Mouse (Mus musculus) fibroblast of lung, adult 2 months (primary cell): ENCODE measurements at regions not wholly inside any gene's neighbourhood (a gene's known extent, or its start where the extent isn't known, plus 50 kb on each side); places are given as distances from the start of the nearest gene placed in this dataset.

Source experiments
- DNase-seq: peaks from one replicate; pipeline ENCODE4 v3.0.0-alpha.2; 2011; ENCODE audit warnings: low read depth

DNA sequence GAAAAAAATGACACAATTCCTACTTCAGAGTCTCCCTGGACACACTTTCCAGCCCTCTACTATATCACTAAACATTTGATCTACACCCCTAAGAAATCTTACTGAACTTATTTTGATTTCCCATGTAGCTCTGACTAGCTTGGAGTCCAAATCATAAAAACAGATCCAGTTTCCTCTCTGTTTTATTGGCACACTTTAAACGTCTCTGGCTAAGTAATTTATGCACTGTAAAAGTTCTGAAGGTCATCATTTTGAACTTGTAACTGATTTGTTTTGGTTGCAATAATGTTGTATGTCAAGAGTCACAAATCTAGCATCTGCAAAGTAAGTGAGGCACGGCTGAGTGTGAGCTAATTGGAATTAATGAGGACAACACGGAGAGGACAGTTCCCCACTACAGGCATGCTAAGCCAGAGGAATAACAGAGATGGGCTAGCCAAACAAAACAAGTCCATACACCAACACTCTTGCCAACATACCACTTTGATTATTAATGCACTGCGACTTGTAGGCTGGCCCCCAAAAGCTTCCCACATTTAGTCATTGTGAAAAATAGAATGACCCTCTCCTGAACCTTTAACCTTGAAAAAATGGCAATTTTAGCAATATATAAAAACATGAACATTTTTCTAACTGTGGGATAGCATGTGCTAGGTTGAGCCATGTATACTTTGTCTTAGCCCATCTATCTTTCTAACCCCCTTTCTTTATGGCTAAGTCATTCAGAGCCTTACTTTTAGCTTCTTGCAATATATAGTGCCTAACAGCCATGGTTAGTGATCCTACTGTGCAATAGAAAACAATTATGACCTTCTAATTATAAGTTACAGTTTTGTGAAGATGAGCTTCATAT is 399.3 kb upstream of the Mpdz start:
- DNase-seq = peak; percentile 27

DNA sequence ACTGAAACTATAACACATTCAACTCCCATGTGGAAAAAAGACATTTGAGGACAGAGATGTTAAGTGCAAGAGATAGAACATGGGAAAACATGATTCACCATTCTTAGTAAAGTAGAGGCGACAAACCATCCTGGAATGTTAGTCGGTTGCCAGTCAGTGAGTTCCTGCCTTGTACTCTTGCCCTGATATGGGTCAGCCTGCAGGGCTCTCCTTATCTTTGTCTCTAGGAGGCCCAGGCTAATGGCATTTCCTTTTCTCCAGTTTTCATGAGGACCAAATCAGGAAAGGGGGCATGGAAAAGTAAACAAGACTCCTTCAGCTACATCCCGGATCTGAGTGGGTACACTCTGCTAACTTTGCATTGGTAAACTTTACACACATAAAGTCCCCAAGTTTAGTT is 387.4 kb upstream of the Mpdz start:
- DNase-seq = no peak

DNA sequence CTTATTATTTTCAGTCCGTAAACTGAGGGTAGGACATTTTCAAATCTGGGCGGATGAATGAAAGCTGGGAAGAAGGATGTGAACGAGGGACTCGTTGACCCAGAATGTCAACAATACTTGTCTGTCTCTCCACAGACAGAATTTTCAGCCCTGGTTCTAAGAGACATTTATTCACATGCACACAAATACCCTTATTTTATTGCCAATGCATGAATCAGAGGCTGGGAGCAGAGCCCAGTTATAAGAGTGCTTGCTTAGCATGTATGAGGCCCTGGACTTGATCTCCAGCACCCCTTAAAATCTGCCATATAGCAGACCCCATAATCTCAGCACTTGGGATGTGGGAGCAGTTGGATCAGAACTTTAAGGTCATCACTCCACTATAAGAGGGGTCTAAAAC is 384.8 kb upstream of the Mpdz start:
- peak; percentile 67 for DNase-seq

DNA sequence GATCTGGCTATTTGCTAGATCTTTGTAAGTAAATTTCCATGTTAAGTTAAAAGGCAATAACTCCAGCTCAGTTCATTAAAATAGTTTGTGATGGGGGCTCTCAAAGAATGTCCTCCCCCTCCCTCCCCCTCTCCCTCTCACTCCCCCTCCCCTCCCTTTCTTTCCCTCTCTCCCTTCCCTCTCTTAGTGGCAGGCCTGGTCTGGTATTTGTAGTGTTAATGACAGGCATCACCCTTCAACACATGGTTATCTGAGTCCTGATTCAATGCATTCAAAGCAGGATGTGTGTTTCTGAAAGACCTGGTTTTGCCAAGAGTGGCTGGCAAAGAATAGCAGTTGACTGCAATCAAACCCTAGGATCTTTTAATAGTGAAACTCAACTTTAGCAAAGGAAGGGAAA is 383.4 kb upstream of the Mpdz start:
- no peak for DNase-seq

DNA sequence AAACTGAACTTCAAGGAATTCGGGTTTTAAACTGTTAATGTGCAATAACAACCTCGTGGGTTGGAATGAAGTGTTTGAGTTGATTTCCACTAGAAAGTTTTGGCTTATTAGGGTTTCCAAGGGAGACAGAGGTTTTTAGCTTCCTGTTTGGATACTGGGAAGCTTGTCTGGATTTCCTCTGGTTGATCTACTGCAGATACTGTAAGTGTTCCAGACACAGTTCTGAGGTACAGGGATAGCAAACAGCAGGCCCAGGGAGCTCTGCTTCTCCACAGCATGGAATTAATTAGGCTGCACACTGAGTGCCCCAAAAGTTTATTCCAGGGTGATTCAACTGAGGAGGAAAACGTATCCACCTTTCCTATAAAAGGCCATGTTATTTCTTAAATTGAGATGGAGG is 381.0 kb upstream of the Mpdz start:
- DNase-seq = no peak

DNA sequence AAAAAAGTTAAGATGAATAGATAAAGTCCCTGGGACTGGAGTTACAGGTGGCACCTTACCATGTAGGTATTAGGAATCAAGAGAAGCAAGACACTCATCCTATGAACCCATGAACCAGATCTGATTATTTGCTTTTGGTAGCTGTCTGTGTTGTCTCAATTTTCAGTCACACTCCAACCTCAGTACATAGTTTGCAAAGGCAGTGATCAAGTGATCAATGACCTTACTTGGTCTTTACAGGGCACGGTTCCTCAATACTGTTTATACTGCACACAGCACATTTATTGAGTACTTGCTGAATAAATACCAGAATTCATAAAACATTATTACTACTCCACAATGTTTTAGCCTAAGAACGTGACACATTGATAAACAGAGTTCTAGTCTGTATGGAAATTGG is 346.7 kb upstream of the Mpdz start:
- DNase-seq = no peak

DNA sequence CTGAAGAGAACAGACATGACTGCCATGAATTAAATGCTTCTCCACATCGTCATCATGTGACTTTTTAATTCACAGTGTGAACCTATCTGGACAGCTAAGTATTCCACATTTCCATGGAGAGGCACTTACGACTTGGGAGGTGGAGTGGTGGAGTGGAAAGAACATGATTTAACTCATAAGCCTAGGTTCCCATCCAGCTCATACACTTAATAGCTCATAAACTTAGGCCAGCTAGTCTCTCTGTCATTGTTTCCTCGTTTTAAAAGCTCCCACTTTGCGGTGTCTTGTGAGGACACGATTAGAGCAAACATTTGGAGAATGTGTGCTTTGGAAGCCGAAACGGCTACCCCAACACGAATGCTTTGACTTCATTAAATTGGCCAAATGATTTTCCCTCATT is 346.0 kb upstream of the Mpdz start:
- no peak for DNase-seq

DNA sequence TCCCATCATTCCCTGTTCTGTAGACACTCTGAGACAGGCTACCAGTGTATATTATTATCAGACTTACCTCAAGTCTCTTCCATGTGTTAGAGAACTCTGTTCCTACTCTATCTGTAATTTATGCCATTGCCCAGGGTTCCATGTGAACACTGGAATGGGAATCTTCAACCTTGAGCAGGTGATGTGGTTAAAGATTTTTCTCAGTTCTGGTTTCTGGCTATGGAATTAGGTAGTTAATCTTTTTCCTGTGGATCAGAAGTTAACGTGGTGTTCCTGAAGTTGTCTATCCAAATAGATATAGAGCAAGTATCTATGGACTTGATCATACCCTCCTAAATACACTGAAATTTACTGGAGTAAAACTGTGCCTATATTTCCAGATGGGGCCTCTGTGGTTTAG is 339.4 kb upstream of the Mpdz start:
- DNase-seq = no peak

DNA sequence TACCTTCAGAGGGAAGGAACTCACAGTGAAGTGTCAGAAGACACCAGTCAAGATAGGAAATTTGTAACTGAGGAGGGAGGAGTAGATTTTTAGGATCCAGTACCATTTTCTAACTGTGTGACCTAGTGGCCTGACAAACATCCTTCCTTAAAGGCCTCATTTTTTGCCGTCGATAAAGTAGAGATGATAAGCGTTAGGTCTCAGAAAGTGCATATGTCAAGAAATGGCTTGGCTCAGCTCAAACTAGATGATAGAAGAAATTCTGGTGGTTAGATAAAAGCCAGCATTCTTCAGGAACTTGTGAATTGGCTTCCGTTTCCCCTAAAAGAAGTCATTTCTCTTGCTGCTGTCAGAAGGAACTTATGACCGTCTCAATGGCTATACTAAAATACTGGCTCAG is 324.1 kb upstream of the Mpdz start:
- no peak for DNase-seq

DNA sequence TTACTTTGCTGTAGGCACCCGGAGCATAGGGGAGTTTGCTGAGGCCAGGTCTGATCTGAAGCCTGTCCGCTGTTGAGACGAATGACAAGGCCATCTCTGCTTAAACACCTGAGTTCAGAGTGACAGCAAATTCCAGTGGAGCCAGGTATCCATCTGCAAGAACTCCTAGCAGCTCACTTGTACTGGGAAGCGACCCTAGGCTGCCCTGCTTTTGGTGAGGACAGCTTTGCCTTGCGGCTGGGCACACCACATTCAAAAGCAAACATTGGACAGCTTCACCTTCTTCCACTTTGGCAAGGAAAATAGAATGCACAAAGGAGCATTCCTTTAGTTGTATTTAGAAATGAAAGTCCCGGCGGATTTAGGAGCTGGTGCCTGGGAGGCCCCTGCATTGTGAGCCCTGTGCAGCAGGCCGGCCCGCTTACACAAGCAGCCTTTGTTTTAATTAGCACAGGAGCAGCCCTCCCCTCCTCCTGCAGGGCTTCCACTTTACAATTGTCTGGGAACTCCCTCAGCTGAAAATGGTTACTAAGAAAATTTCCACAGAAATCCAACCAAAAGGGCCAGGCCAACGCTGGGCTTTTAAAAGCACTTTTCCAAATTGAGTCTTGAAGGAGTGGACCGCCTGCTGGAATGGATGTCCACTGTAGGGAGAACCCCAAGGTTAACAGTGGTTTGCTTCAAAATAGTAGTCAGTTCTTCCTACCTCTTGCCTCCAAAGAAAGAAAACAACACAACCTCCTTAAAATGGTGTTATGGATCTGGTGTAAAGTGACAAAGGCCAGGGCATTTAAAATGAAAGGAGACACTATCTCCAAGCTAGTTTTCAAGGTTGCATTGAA is 321.6 kb upstream of the Mpdz start:
- DNase-seq = no peak

DNA sequence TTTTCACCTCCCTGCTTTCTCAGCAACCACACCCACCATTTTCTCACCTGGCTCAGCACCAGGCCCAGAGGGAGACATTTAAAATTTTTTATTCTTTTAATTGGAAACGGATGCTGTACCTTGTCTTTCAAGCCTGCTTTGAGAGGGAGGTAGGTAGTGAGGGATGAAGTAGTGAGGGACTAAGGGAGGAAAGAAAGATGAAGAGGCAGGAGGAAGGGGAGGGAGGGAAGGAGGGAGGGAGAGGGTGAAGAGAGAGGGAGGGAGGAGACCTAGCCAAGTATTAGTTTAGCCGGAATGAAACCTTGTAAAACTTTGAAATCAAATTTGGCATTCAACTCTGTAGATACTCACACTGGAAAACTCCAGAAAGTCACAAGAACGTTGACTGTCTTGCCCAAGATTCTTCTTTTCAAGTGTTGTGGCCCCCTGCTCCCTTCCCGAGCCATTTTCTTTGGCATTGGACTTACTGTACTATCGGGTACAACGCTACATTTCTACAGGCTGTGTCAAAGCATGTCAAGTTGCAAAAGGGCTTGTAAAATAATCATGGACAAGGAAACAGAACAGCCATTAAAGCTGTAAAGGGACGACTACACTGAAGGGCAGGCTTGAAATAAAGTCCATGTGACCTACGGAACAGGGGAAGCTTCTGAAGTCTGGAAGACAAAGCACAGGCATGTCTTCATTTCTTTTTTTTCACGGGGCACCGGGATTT is 320.9 kb upstream of the Mpdz start:
- DNase-seq = no peak

DNA sequence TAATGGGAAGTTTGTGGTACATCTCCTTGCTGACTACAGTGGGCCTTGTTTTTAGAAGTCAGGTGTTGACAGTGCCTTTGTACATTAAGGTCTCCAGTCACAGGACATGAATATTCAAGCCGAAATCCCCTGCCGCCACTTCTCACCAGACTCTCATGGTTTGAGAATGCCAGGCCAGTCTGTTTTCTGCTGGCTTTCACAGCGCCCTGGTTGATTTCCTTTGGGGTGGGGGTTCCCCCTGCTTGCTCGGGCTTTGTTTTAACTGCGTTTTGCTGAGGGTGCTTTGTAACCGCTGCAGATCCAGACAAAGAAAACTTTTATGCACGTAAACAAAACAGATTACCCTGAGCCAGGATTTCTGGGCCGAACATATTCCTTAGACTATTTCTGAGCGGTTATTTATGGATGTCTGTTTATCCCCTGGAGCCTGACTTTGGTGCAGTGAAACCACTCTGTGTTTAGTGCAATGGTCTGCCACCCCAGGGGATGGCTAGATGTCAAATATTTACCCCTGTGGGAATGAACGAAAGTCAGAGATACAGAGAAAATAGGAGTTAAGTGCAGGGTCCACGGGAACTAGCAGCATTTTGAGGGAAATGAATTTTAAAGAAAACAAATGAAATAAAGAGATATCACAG is 320.1 kb upstream of the Mpdz start:
- DNase-seq = no peak

DNA sequence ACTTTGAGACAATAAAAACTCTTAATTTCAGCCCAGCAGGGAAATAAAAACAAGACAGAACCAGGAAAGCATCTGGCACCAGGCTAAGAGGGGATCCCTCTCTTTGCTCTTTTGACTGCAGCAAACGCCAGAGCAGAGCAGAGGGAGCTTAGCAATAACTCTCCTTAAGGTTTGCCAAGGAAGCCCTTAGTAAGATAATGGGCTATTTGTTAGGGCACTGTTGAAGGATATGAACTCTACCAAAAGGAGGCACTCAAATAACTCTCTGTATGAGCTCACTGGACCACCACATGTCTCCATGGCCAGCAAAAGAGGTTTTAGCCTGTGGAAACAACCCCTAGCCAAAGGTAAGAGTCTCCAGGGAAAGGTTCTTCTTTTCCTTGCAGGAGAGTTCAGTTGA is 315.3 kb upstream of the Mpdz start:
- no peak for DNase-seq

DNA sequence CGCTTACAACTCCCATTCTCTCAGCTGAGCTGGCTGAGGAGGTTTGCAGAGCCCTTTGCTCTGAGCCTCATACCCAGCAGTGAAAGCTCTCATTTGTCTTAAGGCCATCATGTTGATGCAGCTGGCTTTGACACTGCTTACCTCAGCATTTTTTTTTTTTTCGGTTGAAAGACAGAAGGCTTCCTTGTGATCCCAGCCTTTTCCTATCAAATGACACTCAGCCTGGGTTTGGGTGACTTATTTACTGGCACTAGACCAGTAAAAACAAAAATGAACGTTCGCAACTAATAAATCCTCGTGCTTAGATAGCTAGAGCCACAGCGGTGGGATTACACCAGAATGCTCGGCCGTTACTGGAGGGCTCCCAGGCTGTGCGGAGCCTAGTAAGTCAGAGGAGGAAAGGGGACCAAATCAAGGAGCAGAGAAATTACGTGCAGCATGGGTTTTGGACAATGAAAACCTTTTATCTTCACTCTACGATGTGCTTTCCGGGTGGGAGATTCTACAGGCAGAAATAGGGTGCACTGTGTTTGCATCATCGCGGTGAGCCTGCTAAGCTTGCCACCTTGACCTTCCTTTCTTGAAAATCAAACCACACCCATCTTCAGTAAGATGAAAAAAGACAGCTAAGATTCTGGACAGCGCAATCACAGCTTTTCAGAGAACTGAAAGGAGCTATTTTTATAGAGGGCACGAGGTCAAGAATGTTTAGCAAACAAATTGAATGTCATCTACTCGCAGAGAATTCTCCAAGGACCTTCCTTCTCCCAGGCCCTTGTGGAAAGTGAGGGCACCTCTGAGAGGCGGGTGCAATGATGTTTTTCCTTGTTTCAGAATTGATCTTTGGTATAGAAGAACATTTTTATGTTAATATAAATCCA is 302.3 kb upstream of the Mpdz start:
- DNase-seq = no peak

DNA sequence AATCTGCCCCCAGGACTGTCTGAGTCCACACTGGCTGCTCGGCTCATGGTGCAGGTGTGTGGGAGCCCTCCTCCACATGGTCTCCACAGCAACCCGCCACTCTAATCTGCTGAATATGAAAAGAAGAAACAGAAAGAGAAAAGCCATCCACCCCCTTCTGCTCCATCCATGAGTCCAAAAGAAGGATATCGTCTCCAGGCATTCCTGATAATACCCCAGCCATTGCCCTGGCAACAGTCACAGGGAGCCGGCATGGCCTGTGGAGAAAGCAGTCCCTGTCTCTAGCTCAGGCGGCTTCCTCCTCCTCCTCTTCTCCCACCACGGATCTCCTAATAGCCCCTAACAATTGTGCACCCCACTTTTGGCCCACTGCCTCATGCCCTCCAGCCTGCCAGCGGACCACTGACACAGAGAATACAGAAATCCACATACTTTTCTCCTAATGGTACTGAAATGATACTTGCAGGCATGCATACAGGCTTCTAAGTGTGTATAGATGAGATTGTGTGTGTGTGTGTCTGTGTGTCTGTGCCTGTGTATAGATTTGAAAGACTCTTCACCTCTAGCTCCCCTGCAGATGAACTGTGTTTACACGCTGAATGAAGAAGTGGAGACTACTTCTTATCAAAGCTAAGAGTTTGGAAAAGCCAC is 301.5 kb upstream of the Mpdz start:
- no peak for DNase-seq

DNA sequence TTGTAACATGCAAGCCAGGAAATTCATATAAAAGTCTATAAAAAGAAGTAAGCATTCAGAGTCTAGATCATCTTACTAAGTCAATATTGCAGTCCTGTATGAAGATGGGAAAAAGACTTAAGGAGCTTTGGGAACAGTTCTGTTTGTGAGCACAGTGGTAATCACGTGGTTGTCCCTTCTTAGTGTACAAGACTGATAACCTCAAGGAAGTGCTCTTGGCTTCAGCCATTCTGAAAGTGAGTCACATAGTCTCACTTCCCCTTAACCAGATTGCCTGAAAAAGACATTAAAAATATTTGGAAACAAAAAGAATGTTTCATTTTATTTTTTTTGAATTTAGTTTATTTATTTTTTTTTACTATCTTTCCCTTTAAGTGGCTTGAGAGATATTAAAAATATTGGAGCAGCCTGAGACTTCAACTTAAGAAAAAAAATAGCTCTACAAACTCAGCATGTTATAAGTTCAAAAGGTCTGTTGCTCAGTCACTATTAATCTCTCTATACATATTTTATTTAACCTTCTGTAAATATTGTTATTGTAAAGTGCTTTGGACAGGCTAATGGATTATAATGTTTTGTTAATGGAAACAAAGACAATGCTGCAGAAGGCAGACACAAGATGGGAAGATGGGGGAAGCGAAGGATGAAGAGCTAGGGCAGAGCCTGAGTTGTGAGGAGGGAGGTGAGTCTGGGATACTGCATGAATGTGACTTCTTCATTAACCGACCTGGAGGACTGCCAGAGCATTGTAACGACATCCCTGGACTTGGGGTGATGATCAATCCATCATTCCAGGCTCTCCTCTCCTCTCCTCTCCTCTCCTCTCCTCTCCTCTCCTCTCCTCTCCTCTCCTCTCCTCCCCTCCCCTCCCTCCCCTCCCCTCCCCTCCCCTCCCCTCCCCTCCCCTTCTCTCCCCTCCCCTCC is 300.2 kb upstream of the Mpdz start:
- no peak for DNase-seq

DNA sequence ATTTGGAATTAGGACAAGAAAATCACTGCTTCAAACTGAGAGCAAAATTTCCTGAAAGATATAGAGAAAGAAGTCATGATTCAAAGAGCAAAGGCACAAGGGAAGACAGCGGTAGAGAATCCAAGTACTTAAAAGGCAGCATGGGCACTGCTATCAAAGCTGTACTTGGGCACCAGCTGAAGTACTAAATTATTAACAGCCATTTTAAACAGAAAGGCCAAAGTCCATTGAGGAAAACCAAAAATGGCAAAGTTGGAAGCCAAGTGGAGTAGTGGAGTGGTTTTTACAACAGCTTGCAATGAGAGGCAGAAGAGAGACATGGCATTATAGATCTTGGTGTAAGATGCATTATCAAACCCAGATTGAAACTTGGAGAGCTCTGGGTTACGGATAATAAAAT is 291.8 kb upstream of the Mpdz start:
- DNase-seq = no peak

DNA sequence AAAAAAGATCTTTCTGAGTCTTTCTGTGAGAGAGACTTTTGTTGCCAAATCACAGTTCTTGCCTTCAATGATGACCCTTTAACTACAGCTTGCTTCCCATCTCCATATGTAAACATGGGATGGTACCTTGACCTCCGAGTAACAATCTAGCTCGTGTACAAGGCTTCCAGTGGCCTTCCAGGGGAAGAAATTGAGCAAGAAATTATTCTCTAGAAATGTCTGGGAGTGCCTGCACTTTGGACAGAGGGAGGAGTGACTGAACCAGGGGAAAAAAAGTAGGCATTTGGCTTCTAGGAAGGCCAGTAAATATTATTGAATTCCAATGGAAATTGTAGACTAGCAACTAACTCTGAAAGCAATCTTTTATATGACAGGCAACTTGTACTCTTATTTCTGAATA is 287.8 kb upstream of the Mpdz start:
- DNase-seq = no peak

DNA sequence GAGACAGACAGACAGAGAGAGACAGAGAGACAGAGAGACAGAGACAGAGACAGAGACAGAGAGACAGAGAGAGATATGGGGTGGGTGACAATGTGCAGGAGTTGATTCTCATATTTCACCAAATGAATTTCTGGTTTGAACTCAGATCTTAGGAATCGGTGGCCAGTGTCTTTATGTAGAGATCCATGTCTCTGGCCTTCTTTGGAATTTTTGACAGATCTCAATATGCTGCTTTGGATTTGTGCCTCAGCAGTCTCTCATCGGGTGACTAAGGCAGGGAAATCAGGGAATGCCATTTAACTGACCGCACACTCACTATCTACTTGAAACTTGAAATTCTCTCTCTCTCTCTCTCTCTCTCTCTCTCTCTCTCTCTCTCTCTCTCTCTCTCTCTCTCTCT is 286.3 kb upstream of the Mpdz start:
- no peak for DNase-seq
